Mouse (Mus musculus) bone marrow, adult 2 months (tissue): Measurements from ENCODE around the gene Qars.

ENCODE experiments used
- CTCF ChIP-seq: fragments of 200-500 bp; IDR thresholded peaks from 2 replicates; pipeline ENCODE4 v1.5.1; 2011; ENCODE audit warnings: low read length, control low read depth; ENCODE audit not compliant: control insufficient read depth, insufficient read depth
- POLR2A ChIP-seq: fragments of 200-500 bp; IDR thresholded peaks from 2 replicates; pipeline ENCODE4 v1.6.1; 2011; ENCODE audit warnings: low read depth, mild to moderate bottlenecking, control low read depth, low read length, borderline replicate concordance; ENCODE audit not compliant: control insufficient read depth

DNA sequence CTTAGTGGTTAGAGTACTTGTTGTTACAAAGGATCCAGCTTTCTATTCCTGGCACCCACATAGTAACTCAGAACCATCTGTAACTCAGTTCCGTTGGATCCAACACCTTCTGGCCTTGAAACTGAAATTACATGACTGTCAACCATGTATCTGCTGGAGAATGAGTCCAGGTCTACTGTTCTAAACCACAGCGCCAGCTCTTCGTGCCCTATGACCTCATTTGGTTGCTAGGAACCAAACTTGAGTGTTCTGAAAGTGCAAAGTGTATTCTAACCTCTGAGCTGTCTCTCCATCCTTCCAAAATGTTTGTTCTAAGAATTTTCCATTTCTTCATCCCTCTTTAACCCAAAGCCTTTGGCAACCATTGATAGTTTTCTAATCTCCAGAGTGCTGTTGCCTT lies 38.5 kb downstream of the Qars start:
- no peak for TF ChIP-seq CTCF
- no peak for TF ChIP-seq POLR2A
